Mouse (Mus musculus): ENCODE results near the gene Hist1h2bc.
"Not testable (repeated sequence)": the region's sequence is repeated elsewhere in the genome, so short reads cannot be mapped to it uniquely, and the experiment has no call there.

Hist1h2bc gene

DNA sequence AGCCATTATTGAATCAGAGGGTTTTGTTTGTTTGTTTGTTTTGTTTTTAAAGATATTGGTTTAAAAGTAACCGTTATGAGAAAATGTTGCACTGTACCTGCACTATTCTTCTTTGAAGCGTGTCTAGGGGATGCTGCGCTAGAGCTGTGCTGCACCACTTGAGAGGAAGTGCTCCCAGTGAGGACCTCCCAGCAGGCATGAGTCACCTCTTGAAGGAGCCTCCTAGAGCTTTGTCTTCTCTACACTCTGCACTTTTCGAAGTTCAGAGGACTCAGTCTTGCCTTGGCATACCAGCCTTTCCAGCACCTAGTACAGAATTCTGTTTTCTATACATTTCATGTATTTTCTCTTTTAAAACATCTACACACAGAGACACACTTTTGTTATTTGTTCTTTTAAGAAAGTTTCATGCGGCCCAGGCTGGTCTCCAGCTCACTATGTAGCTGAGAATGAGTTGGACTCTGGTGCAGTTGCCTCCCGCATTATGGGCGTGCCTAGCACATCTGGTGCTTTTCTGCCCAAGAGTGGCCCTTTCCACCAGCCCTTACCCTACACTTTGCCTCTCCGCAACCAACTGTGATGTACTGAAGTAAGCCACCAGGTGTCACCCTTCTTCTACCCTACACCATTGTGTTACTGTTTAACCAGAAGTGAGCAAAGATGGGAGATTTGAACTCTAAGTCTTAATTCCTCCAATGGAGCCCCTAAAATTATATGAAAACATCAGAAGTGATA lies 17.0 kb downstream of the Hist1h2bc start:
- peak; percentile 84 for DNase-seq

DNA sequence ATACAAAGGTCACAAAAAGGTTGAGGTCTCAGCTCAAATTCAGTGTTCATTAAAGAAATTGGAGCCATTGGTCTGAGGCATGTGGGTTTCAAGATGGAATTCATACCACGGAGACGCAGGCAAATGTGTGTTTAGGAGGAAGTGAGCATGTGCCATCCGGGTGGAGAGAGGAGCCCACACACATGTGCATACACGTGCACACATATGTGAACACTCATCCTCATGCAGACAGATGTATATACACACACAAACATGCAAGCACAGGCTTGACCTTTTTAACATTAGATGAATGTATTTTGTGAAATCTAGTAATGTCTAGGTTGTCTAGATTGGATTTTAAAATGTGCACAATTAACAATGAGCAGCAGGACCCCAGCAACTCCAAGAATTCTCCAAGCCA lies 18.2 kb downstream of the Hist1h2bc start:
- DNase-seq = no peak

DNA sequence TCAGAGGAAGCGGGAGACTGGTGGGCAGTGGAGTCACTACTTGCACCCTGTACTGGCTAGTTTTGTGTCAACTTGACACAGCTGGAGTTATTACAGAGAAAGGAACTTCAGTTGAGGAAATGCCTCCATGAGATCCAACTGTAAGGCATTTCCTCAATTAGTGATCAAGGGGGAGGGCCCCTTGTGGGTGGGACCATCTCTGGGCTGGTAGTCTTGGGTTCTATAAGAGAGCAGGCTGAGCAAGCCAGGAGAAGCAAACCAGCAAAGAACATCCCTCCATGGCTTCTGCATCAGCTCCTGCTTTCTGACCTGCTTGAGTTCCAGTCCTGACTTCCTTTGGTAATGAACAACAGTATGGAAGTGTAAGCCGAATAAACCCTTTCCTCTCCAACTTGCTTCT lies 18.8 kb downstream of the Hist1h2bc start:
- not testable (repeated sequence) for DNase-seq

DNA sequence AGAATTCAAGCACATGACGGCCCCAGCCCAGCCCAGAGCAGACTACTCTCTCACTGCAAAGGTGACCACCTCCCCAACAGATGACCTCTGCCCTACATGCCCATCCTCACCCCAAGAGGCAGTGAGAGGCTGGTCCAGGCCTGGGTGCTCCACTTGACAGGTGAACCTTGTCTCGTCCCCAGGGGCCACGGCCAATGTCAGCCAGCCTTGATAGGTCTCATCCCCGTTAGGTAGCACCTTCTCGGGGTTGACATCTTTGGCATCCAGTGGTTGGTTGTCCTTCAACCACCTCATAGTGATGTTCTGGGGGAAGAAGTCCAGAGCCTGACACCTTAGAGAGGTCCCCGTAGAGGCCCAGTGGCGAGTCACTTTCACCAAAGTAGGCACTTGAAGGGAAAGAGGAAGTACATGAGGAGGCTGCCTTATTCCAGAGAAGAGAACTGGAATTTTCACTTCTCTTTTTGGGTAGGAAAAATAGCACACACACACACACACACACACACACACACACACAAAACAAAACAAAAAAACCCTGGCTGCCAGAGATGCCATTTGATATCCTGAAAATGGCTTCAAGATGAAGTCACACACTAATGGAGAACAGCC lies 21.9 kb downstream of the Hist1h2bc start:
- no peak for DNase-seq

DNA sequence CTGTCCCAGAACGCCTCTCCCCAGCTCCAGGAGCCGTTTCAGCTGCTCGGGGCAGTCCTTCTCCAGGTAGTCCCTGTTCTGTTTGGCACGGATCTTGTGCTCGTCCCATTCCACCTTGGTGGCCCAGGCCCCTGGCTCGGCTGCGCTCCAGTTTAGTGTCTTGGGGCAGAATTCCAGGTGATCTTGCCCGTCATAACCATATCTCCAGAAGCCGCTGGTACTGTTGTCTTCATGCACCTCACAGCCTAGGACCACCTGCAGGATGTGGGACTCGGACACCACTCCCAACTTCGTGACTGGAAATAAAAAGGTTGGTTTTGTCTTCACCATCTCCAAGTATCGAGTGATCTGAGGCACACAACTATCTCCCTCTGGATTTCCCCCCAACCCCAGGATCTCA lies 22.8 kb downstream of the Hist1h2bc start:
- no peak for DNase-seq

DNA sequence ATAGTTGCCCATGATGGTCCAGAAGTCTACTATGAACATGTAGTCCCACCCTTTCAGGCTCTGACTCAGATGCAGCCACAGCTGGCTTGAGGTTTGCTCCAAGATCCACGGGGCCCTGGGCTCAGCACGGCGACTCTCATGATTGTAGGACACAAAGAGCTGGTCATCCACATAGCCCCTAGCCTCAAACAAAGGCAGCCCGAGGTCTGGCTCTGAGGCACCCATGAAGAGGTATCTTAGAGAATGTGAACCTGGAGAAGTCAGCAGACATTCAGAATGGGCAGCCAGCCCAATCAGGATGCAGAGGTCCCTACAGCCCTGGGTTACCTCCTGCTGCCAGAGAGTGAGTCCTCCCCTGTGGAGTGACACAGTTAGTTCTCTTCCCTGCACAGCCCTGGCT lies 24.0 kb downstream of the Hist1h2bc start:
- DNase-seq = no peak

DNA sequence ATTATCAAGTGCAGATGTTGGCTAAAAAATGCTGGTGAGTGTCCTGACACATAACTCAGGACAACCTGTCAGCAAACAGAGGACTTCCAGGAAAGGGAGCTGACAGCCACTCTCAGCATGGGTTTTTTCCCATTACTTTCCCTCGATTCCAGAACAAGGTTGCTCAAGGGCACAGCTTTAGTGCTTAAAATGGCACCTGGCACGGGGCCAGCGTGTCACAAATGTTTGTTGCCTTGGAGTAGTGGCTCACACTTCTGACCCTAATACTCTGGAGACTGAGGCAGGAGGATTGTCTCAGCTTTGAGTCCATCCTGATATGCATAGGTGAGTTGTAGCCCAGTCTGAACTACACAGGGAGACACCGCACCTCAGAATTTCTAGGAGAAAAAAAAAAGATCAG lies 24.7 kb downstream of the Hist1h2bc start:
- DNase-seq = no peak

DNA sequence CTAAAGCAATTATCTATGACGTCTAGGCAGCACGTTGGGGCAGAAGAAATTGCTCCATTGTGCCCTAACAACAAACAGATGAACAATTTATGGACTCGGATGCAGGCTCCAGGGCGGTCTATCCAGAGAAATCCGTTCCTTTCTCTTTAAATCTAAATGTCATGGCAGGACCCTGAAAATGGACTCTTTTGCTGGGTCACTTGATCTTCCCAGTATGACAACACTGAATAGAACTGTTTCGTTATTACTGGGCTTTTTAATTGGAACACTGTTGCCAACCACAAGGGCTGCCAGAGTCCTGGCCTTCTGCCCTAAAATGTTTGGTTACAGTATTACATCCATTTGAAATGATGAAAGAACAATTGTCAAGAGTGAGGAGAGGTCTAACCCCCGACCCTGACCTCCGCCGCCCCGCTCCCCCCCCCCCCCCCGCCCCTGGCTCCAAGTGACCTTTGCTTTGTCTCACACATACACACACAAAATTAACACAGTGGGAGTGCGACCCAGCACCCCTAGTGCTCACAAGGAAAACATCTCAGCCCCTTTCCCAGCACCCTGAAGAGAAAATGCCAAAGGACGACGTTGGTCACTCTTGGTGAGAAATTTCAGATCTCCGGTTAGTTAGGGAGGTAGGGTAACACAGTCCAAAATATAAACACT lies 25.8 kb downstream of the Hist1h2bc start:
- no peak for DNase-seq

DNA sequence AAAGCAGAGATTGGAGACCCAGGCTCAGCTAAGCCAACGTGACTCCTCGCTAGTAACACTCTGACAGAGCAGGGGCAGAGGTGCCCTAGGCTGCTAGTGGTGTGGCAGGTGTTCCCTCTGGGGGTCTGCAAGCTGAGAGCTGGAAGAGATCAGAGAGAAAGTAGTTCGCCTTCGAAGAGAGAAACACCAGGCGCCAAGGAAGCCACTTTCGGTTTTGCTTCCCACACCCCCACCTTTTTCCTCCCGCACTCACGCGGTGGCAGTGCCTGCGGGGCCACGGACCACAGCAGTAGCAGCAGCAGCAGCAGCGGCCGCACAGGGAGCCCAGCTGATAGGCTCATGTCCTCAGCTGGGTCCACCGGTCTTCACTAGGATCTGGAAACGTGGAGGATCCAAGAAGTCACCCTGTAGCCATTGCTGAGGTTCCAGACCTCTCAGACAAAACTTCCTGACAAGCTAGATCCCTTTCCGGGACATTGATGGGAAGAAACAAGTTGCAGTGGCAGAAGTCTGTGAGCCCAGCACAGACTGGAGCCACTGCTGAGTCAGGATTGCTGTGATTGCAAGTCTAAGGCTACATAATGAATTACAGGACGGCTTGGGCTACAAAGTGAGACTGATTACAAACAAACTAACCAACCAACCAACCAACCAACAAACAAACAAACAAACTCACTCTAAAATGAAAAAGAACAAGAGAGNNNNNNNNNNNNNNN lies 26.5 kb downstream of the Hist1h2bc start, which contains the start of gene Hfe:
Hfe (minus strand) TSS at position 481 of the 716 bp plus-strand sequence.
- DNase-seq = peak; percentile 83

DNA sequence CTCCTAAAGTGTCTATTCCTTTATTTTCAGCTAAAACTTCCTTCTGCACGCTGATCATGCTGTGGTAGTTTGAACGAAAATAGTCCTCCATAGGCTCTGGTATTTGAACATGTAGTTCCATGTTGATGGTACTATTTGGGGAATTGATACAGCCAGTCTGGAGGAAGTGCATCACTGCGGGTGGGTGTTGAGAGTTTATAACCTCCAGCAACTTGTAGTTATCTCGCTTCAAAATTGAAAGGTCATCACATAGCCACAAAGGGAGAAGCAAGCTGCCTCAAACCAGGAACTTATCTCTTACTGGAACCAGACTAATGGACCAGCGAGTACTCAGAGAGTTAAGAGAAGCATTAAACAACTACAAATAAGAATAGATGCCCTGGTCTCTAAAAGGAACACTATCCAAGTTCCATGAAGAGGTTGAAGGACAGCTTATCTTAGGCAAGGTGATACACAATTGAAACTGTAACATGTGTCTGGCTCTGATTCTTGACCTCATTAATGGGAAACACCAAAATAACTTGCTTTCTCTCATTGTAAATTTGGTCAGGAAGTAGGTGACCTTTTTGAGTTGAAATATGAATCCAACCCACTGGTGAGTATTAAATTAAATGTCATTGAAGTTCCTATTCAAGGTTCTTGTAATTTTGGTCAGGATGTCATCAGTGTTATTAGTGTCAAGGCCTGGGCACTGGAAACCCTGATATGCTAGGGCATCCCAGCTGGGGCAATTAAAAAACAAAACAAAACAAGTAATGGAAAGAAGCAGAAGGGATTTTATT lies 32.5 kb downstream of the Hist1h2bc start:
- no peak for DNase-seq

DNA sequence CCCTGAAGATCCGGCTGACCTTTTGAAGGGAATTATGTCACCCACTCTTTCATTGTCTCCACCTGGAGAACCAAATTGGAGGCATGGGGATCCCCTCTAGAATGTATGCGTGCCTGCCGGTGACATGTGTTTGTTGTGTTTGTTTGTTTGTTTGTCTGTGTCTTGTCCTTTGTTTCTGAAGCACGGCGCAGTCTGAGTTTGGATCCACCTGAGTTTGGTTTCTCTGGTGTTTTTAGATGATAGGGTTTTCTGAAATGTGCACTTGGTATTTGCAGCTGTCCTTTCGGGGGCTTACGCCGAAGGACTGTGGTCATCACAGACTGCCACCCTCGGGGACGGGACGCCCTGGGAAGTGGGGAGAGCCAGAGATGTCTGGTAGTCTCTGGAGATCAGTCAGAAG lies 33.2 kb downstream of the Hist1h2bc start:
- no peak for DNase-seq

DNA sequence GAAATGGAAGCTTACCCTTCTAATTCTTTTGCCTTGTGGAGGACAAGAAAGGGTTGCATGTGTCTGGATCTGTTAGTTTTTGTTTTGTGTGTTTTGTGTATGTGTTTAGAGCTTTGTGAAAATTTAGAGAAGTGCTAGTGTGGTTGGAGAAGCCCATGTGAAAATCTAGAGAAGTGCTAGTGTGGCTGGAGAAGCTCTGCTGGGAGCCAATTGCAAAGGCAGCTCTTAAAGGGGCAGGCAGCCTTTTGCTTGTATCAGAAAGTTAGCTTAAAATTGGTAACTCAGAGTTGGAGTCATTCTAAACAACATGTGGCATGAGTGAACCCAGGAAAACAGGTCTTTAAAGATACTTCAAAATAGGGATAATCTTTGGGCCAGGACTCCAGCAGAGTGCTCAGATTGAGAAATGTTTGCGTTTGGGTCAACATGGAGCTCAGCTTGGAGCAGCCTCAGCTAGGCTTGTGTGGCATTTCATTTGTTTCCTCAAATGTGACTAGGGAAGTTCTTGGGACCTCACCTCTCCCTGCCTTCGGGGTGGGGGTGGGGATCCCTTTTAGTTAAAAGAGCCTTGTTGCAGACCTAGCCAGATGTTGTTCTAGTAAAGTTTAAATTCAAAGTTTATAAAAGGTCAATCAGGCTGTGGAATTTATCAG lies 33.7 kb downstream of the Hist1h2bc start:
- DNase-seq = not testable (repeated sequence)

DNA sequence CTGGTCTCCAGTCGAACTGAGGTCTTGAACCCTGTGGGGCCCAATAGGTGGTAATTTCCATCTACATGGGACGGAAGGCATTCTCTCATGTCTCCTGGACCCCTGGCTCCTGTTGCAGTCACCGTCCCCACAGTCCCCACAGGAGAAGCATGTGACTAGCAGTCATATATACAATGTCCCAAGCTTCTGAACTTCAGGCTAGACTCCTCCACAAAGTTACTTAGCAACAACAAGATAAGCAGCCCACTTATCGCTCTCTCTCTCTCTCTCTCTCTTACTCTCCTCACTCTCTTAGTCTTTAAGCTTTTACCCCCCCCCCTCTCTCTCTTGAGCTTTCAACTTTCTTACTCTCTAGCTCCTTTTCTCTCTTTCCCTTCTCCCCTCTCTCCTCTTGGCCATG lies 40.2 kb downstream of the Hist1h2bc start:
- no peak for DNase-seq

DNA sequence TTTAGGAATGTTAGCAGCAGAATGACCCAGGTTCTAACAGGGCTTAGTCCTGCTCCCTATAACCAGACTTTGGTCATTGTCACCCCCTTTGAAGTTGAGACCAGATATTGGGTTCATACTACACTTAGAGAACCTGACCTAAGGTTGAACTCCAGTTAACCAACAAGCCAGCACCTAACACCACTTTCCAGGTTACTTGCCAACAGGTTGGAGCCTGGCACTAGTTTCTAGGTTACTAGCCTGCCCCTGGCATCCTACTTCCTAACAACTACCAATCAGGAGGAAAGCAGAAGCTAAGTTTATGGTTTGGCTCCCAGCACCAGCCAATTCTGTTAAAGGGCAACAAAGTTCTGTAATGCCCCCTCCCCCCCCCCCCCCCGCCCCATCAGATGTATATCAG lies 41.2 kb downstream of the Hist1h2bc start:
- no peak for DNase-seq

DNA sequence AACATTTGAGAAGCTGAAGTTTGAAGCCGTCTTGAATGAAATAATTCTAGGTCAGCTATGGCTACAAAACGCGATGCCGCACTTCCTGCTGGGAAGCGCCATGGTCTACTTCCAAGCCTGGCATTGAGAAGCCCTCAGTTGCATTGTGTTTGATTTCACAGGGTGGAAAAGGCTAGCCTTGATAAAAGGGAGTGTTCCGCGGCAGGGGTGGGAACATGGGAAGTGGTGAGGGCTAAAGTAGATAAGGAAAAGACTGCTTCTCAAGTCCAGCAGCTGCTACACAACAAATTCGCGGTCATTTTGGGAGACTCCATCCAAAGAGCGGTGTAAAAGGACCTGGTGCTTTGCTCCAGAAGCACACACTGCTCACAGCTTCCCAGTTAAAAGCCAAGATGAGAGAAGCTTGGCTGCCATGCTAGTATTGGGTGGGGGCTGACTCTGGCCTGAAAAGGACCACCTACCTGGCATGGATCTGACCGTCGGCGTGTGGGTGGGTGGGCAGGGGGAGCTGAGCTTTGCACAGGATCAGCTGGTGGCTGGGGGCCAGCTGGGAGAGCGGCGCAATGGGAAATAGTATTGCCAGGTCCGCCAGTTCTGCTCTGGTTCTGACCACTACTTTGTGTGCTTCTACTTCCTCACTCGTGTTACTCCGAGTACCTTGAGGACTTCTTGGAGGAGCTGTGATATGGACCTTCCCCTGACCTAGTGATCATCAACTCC lies 44.6 kb downstream of the Hist1h2bc start:
- no peak for DNase-seq

DNA sequence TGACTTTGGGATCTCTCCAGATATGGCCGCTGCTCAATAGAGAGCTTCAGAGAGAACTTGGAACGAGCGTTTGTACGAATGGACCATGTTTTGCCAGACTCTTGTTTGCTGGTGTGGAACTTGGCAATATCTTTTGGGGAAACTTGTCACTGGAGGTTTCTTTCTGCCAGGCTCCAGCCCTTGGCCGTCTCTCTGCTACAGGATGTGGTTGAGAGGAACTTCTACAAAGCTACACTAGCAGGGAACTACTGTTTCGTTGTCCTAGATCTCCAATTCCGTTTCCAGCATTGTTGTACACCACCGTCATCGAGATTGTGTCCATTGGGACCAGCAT lies 45.2 kb downstream of the Hist1h2bc start:
- peak; percentile 57 for DNase-seq

DNA sequence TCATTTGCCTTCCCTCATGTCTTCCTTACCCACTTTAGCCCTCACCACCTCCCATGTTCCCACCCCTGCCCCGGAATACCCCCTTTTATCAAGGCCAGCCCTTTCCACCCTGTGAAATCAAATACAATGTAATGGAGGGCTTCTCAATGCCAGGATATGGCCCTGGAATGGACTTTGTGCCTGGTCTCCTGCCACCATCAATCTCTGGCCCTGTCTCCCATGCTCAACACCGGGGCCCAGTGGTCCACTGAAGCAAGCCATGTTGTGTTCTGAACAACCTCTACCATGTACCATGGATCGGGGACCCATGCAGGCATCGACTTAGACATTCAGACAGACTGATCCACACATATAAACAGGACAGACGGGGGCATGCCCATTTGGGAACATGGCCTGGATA lies 45.7 kb downstream of the Hist1h2bc start:
- DNase-seq = no peak

DNA sequence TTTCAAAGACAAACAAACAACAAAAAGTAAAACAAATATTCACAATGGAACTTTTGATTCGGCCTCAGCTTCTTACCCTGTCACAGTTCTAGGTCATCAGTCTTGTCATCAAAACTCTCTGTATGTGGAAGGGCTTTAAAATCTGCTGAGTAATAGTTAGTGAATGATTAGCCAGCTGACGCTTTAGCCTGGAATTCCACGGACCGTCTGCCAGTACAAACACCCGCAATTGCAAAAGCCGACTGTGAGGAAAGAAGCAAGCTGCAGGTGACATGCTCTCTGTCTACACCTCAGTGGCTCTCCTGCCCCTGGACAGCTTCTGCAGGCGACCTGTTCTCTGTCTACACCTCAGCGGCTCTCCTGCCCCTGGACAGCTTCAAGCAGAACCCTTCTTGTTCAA lies 46.5 kb downstream of the Hist1h2bc start:
- no peak for DNase-seq

DNA sequence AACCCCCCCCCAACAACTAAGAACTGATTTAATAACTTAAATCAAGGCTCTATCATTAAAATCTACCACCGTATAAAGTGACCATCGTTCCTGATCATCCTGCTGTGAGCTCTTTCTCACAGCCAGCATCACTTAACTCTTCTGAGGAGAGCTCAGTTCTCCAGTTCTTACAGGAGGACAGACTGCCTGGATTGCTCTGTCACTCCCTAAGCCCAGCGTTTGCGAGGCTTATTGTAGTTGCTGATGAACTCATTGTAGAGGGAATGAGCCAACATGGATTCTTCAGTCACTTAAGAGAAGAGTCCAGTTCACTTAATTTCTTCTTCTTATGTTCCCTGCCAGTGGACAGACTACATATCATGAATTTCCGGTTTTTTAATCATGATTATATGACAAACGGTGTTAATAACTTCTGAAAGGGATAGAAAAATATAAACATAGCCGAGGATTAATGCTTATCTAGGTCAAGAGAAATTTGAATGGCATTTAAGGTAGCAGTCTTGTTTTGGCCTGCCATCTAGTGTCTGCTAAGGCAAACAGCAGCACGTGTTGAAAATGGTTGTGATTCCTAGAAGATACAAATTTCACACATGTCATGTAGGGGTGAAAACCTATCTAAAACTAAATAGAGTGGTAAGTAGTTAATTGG lies 48.3 kb downstream of the Hist1h2bc start:
- DNase-seq = peak; percentile 52

DNA sequence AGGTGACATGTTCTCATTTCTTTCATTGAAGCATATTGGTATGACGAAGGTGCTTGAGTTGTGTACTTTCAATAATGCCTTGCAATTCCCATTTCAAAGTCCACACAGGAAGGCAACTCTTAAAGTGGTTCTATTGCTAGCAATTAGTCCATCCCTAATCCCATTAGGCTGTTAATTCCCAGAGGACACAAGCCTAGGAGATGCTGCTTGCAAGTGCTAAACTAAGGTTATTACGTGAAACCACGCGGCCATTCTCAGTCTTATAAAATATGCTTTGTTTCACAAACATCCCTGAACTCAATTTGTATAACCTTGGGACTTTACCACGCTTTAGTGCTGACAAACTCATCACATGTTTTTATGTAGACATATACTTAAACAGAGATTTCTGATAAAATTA lies 53.1 kb downstream of the Hist1h2bc start:
- DNase-seq = no peak

DNA sequence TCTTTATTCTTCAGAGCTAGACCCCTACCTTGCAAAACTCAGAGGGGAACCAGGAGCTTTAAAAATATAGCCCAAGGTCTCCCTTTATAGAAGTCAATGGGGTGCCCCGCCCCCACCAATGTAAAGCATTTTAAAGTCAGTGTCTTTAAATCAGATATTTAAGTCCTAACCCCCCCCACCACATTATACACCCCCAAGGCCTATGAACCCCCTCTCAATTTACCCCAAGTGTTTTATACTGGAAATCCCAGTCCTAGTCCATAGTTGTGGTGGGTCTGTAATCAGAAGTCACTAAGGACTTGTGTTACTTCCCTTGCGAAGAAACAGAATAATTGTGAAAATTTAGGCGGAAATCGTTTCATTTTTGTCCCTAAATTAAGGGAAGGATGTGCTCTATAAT lies 54.0 kb downstream of the Hist1h2bc start:
- peak; percentile 57 for DNase-seq

All from thymus, postnatal 14 days (tissue).